Mouse (Mus musculus) neural tube, embryonic 15.5 days (tissue): ENCODE results near the gene Timmdc1. TPM values are rescaled to one million over a fixed set of nuclear protein-coding genes. Genes with fewer than 3 reads are reported as not detected.

Source experiments
- polyA plus RNA-seq: library from polyadenylated mRNA; unstranded; fragments of >200 nt; fragmentation: Nextera tagmentation; extraction: Ambion mirVana; gene quantifications from 2 replicates; pipeline ENCODE4 v1.2.1, GENCODE M21; 2015

The Timmdc1 gene
- polyA plus RNA-seq, 1 experiment from 2014 or later: 34.8 TPM

Other genes starting within 250 kb of the Timmdc1 start
- gene Nr1i2, start 227.8 kb downstream of the Timmdc1 start, polyA plus RNA-seq: 0.63 TPM in 1 of 2 replicates, not detected in the other
- 0.40 and 0.88 TPM in 2 replicates for gene Maats1, start 180.5 kb downstream of the Timmdc1 start, polyA plus RNA-seq
- 95.8 and 101 TPM in 2 replicates for gene Cox17, start 175.7 kb downstream of the Timmdc1 start, polyA plus RNA-seq
- 0.72 TPM in 1 of 2 replicates, not detected in the other for gene Gm21987, start 175.6 kb downstream of the Timmdc1 start, polyA plus RNA-seq
- gene Popdc2, start 160.5 kb downstream of the Timmdc1 start, polyA plus RNA-seq: 1.0 and 2.0 TPM in 2 replicates
- 1.2 and 1.4 TPM in 2 replicates for gene Pla1a, start 89.5 kb downstream of the Timmdc1 start, polyA plus RNA-seq
- 142 and 153 TPM in 2 replicates for gene Adprh, start 70.0 kb downstream of the Timmdc1 start, polyA plus RNA-seq
- gene Cd80, start 67.1 kb downstream of the Timmdc1 start, polyA plus RNA-seq: 0.37 and 0.44 TPM in 2 replicates
- 53.2 and 54.3 TPM in 2 replicates for gene Poglut1, start 27.6 kb upstream of the Timmdc1 start, polyA plus RNA-seq
- gene Tmem39a, start 36.0 kb upstream of the Timmdc1 start, polyA plus RNA-seq: 38.6 and 50.7 TPM in 2 replicates
- 5.9 and 6.0 TPM in 2 replicates for gene Arhgap31, start 190.6 kb upstream of the Timmdc1 start, polyA plus RNA-seq
- 32.4 and 36.3 TPM in 2 replicates for gene B4galt4, start 219.6 kb upstream of the Timmdc1 start, polyA plus RNA-seq